Mouse (Mus musculus) myocyte (in vitro differentiated cells): ENCODE measurements around the gene Sh3glb1. TPM values are rescaled to one million over a fixed set of nuclear protein-coding genes. Genes with fewer than 3 reads are reported as not detected.

Experiments
- H3K27me3 ChIP-seq: one replicate; pipeline ENCODE4 v1.6.1; 2011; ENCODE audit not compliant: control insufficient read depth, insufficient read depth, insufficient read length
- H3K36me3 ChIP-seq: one replicate; pipeline ENCODE4 v1.6.1; 2011; ENCODE audit not compliant: control insufficient read depth, insufficient read depth
- H3K4me2 ChIP-seq: one replicate; pipeline ENCODE4 v1.6.1; 2011; ENCODE audit warnings: low read depth, control low read depth
- H3K4me3 ChIP-seq: one replicate; pipeline ENCODE4 v1.5.1; 2011; ENCODE audit warnings: mild to moderate bottlenecking, control low read depth, moderate library complexity
- H3K79me2 ChIP-seq: one replicate; pipeline ENCODE4 v1.6.1; 2011; ENCODE audit not compliant: control insufficient read depth, insufficient read depth
- H3ac ChIP-seq: one replicate; pipeline ENCODE4 v1.6.1; 2011; ENCODE audit not compliant: control insufficient read depth, insufficient read length
- CEBPB ChIP-seq: IDR thresholded peaks from 2 replicates; pipeline ENCODE4 v1.6.1; 2011; ENCODE audit warnings: mild to moderate bottlenecking, moderate library complexity; ENCODE audit not compliant: poor library complexity, insufficient read depth, severe bottlenecking
- E2F4 ChIP-seq: IDR thresholded peaks from one replicate; pipeline ENCODE4 v1.6.1; 2011; ENCODE audit warnings: mild to moderate bottlenecking, control low read depth, moderate library complexity; ENCODE audit not compliant: insufficient read depth
- MAX ChIP-seq: IDR thresholded peaks from one replicate; pipeline ENCODE4 v1.6.1; 2011; ENCODE audit warnings: low read depth, mild to moderate bottlenecking, control low read depth
- MYOD1 ChIP-seq, 3 experiments: IDR thresholded peaks; one replicate each; pipeline ENCODE4 v1.6.1; 2011; ENCODE audit warnings: control low read depth in 2 of 3, low read depth in 2 of 3, mild to moderate bottlenecking in 2 of 3, moderate library complexity in 1 of 3; ENCODE audit not compliant: insufficient read length in 2 of 3, control insufficient read depth in 1 of 3
- MYOG ChIP-seq, 3 experiments: IDR thresholded peaks; one replicate each; pipeline ENCODE4 v1.6.1; 2011; ENCODE audit warnings: control low read depth in 2 of 3, low read depth in 2 of 3, mild to moderate bottlenecking in 2 of 3; ENCODE audit not compliant: insufficient read length in 2 of 3, control insufficient read depth in 1 of 3, insufficient read depth in 1 of 3
- POLR2A ChIP-seq: IDR thresholded peaks from one replicate; pipeline ENCODE4 v1.6.1; 2011; ENCODE audit warnings: low read depth, mild to moderate bottlenecking, control low read depth, moderate library complexity; ENCODE audit not compliant: insufficient read length
- POLR2AphosphoS2 ChIP-seq: IDR thresholded peaks from one replicate; pipeline ENCODE4 v1.6.1; 2011; ENCODE audit warnings: low read depth, control low read depth; ENCODE audit not compliant: insufficient read length
- REST ChIP-seq: IDR thresholded peaks from one replicate; pipeline ENCODE4 v1.6.1; 2011; ENCODE audit warnings: mild to moderate bottlenecking, control low read depth, moderate library complexity; ENCODE audit not compliant: insufficient read depth, insufficient read length
- SRF ChIP-seq: IDR thresholded peaks from one replicate; pipeline ENCODE4 v1.6.1; 2011; ENCODE audit warnings: low read depth; ENCODE audit not compliant: control insufficient read depth, insufficient read length
- TCF12 ChIP-seq: IDR thresholded peaks from one replicate; pipeline ENCODE4 v1.6.1; 2011; ENCODE audit warnings: mild to moderate bottlenecking, control low read depth; ENCODE audit not compliant: poor library complexity, insufficient read depth, severe bottlenecking
- TCF3 ChIP-seq: IDR thresholded peaks from one replicate; pipeline ENCODE4 v1.6.1; 2011; ENCODE audit warnings: low read depth, control low read depth; ENCODE audit not compliant: insufficient read length
- USF1 ChIP-seq: IDR thresholded peaks from one replicate; pipeline ENCODE4 v1.6.1; 2011; ENCODE audit warnings: low read depth, mild to moderate bottlenecking, control low read depth, moderate library complexity
- polyA plus RNA-seq: library from polyadenylated mRNA; unstranded; fragments of >200 nt; fragmentation: generic; extraction: Trizol; gene quantifications from one replicate; pipeline ENCODE4 v1.2.1, GENCODE M21; 2012; ENCODE audit warnings: missing spikeins

Gene Sh3glb1
- polyA plus RNA-seq = 288 TPM

DNA sequence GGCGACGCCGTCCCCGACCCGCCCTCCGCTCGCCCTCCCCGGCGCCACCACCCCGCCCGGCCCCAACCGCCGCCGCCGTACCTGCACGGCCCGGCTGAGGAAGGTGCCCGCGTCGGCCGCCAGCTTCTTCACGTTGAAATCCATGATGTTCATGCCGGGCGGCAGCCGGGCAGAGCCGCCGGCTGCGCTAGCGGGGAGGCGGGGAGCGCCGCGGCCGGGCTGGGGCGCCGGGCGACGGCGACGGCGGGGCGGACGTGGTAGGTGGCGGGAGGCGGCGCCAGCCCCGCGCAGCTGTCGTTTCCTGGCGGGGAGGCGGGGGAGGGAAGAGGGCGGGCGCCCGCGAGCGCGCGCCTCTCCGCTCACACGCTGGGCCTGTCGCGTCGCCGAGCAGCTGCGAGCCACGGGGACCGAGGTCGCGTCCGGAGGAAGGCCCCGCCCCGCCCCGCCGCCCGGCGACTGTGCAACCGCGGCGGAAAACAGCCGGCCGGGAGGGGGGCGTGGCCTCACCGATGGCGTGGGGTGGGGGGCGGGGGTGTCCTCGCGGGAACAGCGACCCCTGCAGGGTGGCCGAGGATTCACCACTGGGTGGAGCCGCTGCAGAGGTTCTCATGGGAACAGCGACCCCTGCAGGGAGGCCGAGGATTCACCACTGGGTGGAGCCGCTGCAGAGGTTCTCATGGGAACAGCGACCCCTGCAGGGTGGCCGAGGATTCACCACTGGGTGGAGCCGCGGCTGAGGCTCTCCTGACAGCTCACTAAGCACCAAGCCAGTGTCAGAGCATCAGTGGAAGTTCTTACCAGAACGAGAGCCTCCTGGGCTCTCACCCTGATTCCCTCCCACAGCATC lies at the start of gene Sh3glb1:
Sh3glb1 (minus strand) TSS at position 435 of the 847 bp plus-strand sequence.
- peak within 1 kb of the TSS; percentile 94 for H3ac ChIP-seq

GRCm38 (mm10) chr3:144765161-144765560 lies 45.0 kb upstream of the Sh3glb1 start:
- Histone ChIP-seq H3K4me3 (no peak overlapping the region), H3K4me2 (peak overlapping the region; percentile 45), H3ac (no peak overlapping the region), H3K79me2 (no peaks in the 10 kb centered on the region), H3K36me3 (no peaks in the 10 kb centered on the region), H3K27me3 (no peaks in the 10 kb centered on the region)
- TF ChIP-seq POLR2A (no peak), TCF3 (no peak), MAX (no peak), POLR2AphosphoS2 (no peak), TCF12 (no peak), E2F4 (no peak), MYOG (IDR thresholded peaks at IDR 0.05; ENCODE audit: control insufficient read depth in 1 of 3, insufficient read depth in 1 of 3, insufficient read length in 2 of 3, low read depth in 2 of 3) (no peak), SRF (no peak), USF1 (no peak), REST (no peak), MYOD1 (IDR thresholded peaks at IDR 0.05; ENCODE audit: control insufficient read depth in 1 of 3, insufficient read length in 2 of 3, low read depth in 2 of 3) (no peak), CEBPB (no peak)

More for the DNA sequence above, at the start of gene Sh3glb1:
- Histone ChIP-seq H3K36me3 (no peaks in the 10 kb centered on the region), H3K27me3 (no peaks in the 10 kb centered on the region), H3K79me2 (peaks cover 48% of the 10 kb centered on the region), H3K4me2 (peak within 1 kb of the TSS; percentile 93), H3K4me3 (peak within 1 kb of the TSS; percentile 59)
- TF ChIP-seq TCF3 (peak; percentile 62), POLR2AphosphoS2 (peak; percentile 71), REST (no peak), MYOD1 (IDR thresholded peaks at IDR 0.05; ENCODE audit: control insufficient read depth in 1 of 3, insufficient read length in 2 of 3, low read depth in 2 of 3) (peak in 2 of 3 experiments; percentile 85 to 93), POLR2A (peak; percentile 63), TCF12 (no peak), SRF (peak; percentile 31), MYOG (IDR thresholded peaks at IDR 0.05; ENCODE audit: control insufficient read depth in 1 of 3, insufficient read depth in 1 of 3, insufficient read length in 2 of 3, low read depth in 2 of 3) (peak; percentile 6 to 85 (median 83))

- Histone ChIP-seq H3K4me3 (no peak overlapping the region), H3K36me3 (no peaks in the 10 kb centered on the region), H3K79me2 (no peaks in the 10 kb centered on the region), H3ac (no peak overlapping the region), H3K4me2 (peak overlapping the region; percentile 35), H3K27me3 (no peaks in the 10 kb centered on the region)
- TF ChIP-seq MYOG (IDR thresholded peaks at IDR 0.05; ENCODE audit: control insufficient read depth in 1 of 3, insufficient read depth in 1 of 3, insufficient read length in 2 of 3, low read depth in 2 of 3) = no peak
- peak; percentile 73 for TF ChIP-seq USF1
Observed at GRCm38 (mm10) chr3:144761454-144761853, 41.3 kb upstream of the Sh3glb1 start.

DNA sequence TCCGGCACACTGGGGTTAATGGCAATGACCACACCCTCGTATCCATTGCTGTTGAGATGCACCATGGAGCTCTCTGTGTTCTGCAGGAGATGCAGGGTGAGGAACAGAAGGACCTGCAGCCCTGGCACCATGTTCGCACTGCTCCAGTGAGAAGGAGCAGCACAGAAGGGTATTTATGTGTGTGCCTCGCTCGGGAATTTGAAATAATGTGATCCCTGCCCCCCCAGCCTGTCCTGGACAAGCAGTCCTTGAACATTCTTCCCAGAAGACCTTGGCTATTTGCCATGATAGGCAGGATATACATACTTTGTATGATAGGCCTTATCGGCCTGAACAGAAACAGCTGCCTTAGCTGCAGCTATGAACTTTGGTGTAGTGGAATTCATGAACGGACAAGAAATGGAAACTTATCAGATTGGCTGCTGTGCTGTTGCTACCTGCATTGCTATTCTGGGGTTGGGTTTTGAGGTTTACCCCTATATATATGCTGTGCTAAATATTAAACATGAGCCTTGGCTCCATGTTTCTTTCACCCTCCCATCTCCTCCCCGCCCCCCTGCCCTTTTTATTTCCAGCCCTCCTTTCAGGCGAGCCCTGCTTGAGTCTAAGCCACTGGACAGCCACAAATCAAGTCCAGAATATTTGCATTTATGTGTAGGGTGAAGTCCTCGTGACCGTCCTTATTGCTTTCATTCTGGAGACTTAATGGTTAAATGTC lies 40.6 kb upstream of the Sh3glb1 start, which contains the start of gene Clca3a1:
Clca3a1 (minus strand) TSS at position 386 of the 718 bp plus-strand sequence.
- H3K4me2 ChIP-seq = peak within 1 kb of the TSS; percentile 35
- TF ChIP-seq MYOG (IDR thresholded peaks at IDR 0.05; ENCODE audit: control insufficient read depth in 1 of 3, insufficient read depth in 1 of 3, insufficient read length in 2 of 3, low read depth in 2 of 3) = no peak
- TF ChIP-seq USF1 = no peak
- TF ChIP-seq SRF = no peak
- TF ChIP-seq MAX = no peak
- TF ChIP-seq E2F4 = no peak
- TF ChIP-seq TCF12 = no peak
- no peak for TF ChIP-seq POLR2AphosphoS2
- no peak for TF ChIP-seq TCF3
- no peak for TF ChIP-seq MYOD1 (IDR thresholded peaks at IDR 0.05; ENCODE audit: control insufficient read depth in 1 of 3, insufficient read length in 2 of 3, low read depth in 2 of 3)
- TF ChIP-seq CEBPB = no peak
- TF ChIP-seq POLR2A = no peak
- TF ChIP-seq REST = no peak
- H3ac ChIP-seq = no peak within 1 kb of the TSS
- H3K79me2 ChIP-seq = no peaks in the 10 kb centered on the region
- no peaks in the 10 kb centered on the region for H3K36me3 ChIP-seq
- H3K4me3 ChIP-seq = no peak within 1 kb of the TSS
- no peaks in the 10 kb centered on the region for H3K27me3 ChIP-seq
